Mouse (Mus musculus): ENCODE data around the gene Sh3bp5.

The Sh3bp5 gene

DNA sequence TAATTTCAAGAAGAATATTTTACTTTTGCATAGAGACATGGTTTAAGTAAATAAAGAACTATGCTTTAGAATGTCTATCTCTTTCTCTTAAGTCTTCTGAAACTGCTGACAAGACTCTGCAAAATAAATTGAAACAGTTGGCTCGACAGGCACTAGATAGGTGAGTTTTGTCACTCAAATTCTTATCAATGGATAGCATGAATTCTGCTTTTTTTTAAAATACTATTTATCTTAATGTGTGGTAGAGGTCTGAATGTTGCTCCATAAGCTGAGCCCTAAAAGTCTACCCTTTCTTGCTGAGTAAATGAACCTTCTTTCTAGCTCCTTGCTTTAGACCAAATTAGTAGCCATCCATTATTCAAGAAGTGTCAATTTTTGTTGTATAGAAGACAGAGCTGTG is 90.5 kb downstream of the Sh3bp5 start:
- DNase-seq (ENCODE audit: low read depth, low spot score), result no peak

DNA sequence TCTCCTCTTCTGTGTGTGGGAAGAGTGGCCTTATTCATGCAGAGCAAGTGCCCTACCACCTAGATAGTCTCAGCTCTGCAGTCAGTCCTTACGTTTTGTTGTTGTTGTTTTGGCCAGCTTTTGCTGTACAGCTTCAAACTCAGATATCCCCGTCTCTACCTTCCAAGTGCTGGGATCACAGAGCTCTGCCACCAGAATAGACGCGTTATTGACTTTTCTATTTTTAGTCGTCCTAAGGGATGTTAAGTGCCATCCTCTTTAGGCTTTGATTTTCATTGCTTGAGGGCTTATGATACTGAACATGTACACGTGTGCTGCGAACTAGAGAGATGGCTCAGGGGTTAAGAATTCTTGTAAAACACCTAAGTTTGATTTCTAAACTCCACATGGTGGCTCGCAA is 92.6 kb downstream of the Sh3bp5 start:
- DNase-seq (ENCODE audit: low read depth, low spot score), result no peak

DNA sequence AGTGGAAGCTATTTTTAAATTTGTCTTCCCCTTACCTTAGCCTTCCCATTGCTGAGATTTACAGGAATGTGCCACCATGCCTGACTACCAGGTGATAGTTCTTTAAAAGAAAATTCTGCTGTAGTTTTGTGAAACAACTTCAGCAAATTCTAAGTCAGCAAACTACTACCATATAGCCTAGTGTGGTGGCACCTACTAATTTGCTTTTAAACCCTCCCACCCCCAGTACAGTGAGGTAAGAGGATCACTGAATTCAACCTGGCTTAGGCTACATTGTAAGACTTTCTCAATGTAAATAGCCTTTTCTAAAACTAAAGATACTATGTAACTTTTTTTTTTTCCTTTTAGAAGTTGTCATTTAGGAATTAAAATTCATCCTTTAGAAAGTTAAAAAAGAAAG is 97.9 kb downstream of the Sh3bp5 start:
- no peak for DNase-seq (ENCODE audit: low read depth, low spot score)

DNA sequence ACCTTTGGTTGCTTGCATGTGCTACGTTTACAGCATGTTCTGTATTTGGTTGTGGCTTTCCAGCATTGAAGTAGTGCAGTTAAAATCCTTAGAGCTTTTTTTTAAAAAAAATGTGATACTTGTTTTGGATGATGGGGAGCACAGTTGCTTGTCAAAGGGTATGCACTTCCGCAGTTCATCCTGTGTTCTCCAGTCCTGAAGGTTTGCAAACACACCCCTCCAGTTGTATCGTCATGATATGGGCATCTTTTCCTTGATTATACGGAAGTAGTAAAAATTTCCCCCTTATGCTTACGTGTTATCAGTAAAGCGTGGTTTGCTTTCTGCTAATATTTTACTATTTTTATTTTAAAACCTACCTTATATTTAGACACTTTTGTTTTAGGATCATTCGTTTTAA is 98.5 kb downstream of the Sh3bp5 start:
- no peak for DNase-seq (ENCODE audit: low read depth, low spot score)

DNA sequence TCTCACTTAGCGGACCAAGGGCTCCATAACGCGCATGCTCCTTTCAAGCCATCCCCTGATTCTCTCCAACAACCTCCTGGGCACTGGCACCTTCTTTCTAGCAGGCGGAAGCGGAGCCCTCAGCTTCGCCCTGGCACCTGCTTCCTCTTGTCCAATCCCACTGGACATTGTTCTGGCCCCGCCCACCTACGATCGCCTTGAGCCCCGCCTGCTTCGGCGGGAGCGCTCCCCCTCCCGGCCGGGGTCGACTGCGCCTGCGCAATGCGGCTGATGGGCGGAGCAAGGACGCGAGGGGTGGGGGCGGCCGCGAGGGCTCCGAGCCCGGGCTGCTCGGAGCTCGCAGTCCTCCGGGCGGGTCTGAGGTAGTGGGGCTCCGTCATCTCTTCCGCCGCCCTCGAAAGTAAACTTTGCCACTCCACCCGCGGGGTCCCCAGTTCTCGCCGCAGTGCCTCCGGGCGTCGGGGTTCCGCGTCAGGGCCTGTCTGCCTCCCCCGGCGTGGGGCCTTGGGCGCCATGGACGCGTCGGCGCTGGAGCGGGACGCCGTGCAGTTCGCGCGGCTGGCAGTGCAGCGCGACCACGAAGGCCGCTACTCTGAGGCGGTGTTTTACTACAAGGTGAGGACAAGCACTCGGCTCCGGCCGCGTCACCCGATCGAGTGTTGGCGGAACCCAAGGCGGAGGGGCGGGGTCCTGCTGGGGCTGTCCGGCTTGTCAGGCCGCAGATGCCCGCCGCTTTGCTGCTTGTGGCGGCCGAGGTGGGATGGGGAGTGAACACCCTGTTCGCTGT is 99.3 kb downstream of the Sh3bp5 start, which contains the start of gene Capn7:
Gene Capn7 (plus strand): TSS at position 270 of the 787 bp plus-strand sequence.
- DNase-seq (ENCODE audit: low read depth, low spot score), result peak; percentile 99

DNA sequence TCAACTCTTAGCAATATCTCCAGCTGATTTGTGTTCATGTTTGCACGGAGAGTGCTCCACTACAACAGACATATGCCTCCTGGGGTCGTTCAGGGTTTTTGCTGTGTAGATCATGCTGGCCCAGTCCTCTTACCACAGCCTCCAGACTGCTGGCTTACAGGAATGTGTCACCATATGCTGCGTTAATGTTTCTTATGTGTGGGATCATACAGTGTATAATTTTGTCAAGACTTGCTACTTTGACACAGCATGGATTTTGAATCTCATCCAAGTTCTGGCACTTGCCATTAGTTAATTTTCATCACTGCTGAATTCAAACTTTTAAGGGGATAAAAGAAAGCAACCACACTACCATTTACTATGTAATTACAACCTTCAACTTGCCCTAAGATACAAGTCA is 100.1 kb downstream of the Sh3bp5 start:
- no peak for DNase-seq (ENCODE audit: low read depth, low spot score)

DNA sequence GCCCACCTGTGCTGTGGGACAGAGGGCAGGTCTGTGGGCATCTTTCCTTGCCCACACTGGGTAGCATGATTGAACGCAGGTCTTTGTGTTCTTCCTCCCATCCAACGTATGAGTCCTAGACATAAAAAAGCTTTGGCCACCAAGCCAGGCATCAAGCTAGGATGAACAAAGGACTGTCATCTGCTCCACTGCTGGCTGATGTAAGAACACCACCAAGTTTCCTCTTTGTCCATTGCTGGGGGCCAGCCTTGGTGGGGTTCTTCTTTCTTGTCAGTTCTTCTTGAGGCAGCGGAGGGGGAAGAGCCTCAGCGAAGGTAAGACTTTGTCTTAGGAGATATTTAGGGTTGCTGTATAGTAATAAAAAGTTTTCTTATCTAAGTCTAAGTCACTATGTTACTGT is 104.9 kb downstream of the Sh3bp5 start:
- no peak for DNase-seq (ENCODE audit: low read depth, low spot score)

DNA sequence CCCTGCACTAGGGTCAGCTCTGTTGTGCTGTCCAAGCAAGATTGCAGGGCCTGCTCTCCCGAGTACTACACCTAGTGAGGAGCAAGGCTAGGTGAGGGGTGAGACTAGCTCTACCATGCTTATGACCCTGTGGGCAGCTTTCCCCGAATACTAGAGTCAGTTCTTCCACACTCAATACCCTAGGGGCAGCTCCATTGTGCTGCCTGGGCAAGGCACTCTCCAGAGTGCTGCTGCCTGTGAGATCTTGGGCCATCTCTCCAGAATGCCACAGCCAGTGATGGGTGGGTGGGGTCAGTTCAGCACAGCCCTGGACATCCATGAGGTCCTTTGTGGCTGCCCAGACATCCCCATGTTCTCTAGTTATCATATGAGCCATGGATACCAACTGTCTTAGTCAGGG is 106.1 kb downstream of the Sh3bp5 start:
- no peak for DNase-seq (ENCODE audit: low read depth, low spot score)

DNA sequence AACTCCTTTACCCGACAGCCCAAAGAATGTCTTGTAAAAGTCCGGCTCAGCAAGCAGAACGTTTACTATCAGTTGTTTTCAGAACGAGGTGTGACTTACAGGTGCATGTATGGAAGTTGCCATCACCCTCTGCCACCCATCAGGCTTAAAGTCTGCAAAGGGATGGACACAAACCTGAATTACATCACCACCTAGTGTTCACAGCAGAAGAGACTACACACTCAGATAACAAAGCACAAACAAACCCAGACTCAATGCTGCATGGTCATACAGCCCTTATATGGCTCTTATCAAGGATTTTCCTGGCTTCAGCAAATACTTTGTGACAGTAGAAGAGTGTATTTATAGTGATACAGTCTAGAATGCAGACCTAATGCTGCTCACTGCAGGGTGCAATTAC is 108.2 kb downstream of the Sh3bp5 start:
- no peak for DNase-seq (ENCODE audit: low read depth, low spot score)

DNA sequence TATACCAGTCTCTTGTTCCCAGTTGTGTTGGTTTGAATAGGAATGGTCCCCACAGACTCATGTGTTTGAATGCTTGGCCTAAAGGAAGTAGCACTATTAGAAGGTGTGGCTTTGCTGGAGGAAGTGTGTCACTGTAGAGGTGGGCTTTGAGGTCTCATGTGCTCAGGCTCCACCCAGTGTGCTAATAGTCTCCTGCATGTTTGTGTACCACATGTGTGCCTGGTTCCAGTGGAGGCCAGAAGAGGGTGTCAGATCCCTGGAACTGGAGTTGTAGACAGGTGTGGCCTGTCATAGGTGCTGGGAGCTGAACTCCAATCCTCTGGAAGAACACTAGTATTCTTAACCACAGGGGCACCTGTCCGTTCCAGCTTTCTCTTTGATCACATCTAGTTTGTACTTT is 108.7 kb downstream of the Sh3bp5 start:
- no peak for DNase-seq (ENCODE audit: low read depth, low spot score)

DNA sequence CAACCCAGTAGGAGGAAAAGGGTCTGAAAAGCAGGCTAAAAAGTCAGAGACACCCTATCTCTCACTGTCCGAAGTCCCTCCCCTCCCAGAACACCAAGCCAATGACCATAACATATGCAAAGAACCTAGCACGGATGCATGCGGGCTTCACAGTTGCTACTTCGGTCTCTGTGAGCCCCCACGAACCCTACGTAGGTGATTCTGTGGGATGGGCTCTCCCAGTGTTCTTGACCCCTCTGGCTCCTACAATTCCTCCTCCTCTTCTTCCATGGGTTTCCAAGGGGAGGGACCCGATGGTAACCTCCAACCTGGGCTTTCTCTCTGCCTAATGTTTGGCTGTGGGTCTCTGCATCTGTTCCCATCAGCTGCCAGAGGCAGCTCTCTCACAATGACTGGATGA is 109.1 kb downstream of the Sh3bp5 start:
- DNase-seq (ENCODE audit: low read depth, low spot score), result no peak

DNA sequence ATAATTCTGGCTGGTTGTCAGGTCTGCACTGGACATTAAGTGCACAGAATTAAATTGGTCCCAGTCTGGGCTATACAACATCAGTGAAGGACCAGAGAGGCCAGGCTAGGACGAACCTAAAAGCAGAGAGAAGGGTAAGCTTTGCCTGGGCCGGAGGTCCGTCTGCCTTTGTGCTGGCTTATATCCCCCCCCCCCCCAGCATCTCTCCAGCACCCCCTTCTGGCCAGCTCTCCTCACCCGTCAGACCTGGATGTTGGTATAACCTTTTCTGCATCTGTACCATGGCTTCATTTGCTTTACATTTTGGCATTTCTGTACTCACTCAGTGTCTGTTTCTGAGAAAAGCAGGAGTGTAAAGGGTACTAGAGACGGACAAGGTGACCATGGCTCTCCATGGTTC is 110.3 kb downstream of the Sh3bp5 start:
- DNase-seq (ENCODE audit: low read depth, low spot score), result no peak

DNA sequence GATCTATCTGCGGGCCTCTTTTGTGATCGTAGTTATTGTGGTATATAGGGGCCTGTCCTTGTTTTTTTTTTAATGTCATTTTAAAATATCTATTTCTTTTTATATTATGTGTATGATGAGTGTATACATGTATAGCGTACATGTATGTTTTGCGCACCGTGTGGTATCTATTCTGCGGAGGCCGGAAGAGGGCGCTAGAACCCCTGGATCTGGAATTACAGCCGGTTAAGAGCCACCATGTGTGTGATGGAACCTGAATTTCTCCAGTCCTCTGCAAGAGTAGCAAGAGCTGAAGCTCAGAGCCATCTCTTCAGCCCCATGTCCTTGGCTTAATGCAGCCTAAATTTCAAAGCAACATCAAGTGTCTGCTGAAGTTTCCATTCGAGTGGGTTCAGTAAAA is 111.0 kb downstream of the Sh3bp5 start:
- DNase-seq (ENCODE audit: low read depth, low spot score), result no peak

DNA sequence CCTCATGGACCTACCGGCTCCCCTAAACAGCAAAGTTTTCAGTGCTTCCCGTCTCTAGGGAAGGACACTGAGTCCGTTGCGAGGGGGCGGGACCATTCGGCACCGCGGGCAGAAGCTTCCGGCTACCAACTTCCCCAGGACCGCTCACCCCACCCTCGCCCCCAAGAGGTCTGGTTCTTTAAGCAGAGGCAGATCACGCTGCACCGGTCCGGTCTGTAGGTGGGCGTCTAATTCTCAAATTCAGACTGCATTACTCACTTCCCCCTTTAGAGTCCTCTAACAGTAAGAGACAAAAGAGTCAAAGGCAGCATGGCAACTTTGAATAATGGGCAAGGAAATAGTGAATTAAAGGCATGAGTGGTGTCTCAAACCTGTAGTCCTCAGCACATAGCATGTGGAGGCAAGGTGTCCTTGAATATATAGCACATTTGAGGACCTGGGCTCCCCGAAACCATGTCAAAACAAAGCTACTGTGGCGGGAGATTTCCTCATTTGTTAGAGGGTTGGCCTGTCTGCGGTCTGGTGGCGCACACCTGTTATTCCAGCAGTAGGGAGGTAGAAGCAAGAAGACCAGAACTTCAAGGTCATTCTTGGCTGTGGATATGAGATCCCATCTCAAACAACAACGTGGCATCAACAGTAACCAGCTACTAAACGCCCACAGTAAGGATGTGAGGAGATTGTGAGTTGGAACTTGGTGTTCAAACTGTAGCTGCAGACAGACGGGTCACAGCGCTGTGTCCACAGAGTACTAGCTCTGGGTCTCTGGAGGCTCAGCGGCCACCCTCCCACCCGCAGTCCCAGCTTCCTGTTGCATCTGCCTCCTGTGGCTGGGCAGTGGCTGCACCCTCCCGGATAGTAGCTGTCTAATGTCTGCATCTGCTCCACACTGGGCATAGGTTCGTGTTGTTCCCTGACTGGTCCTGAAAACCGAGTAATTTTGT is 111.8 kb downstream of the Sh3bp5 start, which contains the start of gene Dnah1:
Gene Dnah1 (minus strand): TSS at position 48 of the 944 bp plus-strand sequence.
- no peak for DNase-seq (ENCODE audit: low read depth, low spot score)

DNA sequence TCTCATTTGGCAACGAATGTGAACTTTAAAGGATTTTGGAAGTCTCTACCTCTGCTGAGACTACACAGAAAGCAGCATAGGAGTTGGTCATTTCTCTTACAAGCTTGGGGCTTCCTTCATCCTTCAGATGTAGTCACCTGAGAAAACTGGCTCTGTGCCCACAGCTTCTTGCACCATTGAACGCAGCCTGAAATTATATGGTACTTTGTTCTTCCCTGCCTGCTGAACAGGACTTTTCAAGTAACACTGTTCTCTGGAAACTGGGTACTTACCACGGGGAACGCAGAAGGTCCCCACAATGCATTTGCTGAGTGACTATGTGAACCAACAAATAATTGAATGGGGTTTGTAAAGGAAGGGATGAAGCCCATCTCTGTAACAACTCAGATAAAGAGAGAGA is 112.7 kb downstream of the Sh3bp5 start:
- DNase-seq (ENCODE audit: low read depth, low spot score), result no peak

DNA sequence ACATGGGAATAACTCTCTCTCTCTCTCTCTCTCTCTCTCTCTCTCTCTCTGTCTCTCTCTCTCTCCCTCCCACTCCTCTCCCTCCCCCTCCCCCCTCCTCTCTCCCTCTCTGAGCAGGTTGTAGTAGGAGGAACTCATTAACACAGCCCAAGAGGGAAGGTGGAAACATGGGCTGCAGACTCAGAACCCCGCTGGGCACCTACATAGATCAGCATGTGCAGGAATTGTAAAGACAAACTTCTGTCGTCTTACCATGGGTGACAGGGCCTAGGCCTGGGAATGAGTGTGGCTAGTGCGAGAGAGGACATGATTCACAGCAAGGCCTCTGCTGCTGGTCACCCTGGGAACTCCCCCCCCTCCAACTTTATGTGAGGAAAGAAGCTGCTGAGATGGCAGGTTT is 113.7 kb downstream of the Sh3bp5 start:
- DNase-seq (ENCODE audit: low read depth, low spot score), result no peak

DNA sequence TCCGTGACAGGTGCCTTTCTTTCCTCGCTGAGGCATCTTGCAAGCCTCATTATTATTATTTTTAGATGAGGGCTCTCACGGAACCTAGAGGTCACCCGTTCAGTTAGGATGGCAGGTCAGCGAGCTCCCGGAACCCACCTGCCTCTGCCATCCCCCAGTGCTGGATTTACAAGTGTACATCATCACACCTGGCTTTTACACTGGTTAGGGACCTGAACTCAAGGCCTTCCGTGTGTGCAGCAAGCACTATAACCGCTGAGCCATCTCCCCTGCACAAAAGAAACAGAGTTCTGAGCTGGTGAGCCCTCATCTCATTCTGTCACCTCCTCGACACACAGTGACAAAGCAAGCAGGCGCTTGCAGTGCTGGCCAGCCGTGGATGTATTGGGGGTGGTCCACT is 114.7 kb downstream of the Sh3bp5 start:
- no peak for DNase-seq (ENCODE audit: low read depth, low spot score)

DNA sequence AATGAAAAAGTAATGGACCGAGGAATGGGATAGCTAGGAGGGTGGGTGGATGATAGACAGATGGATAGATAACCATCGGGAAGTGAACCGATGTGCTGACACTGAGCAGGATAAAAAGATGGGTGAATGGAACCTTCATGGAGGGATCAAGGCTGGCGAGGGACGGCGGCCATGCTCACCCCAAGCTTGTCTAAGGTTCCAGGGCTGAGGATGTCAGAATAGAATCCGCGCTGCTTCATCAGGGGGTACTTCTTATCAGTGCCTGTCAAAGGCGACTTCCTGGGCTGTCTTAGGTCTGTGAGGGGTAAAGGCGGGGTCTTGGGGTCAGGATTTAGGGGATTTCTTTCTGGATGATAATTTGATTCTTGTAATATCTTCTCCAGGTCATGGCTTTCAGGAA is 116.3 kb downstream of the Sh3bp5 start:
- no peak for DNase-seq (ENCODE audit: low read depth, low spot score)

DNA sequence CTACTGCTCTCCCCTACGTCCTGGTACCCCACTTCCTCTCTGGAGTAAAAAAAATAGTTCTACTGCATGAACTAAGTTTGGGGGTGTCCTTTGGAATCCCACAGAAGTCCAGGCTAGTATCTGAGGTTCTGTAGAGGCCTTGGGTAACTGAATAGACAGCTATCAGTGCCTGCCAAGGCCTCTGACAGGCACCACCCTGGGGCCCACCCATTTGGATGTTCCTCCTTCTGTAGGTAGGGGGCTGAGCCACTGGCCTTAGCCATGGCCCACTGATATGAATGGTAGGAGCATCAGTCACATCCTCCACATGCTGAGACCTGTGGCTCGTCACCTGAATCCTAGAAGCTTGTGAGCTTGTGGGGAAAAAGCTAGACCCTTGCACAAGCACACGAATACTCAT is 118.1 kb downstream of the Sh3bp5 start:
- no peak for DNase-seq (ENCODE audit: low read depth, low spot score)

DNA sequence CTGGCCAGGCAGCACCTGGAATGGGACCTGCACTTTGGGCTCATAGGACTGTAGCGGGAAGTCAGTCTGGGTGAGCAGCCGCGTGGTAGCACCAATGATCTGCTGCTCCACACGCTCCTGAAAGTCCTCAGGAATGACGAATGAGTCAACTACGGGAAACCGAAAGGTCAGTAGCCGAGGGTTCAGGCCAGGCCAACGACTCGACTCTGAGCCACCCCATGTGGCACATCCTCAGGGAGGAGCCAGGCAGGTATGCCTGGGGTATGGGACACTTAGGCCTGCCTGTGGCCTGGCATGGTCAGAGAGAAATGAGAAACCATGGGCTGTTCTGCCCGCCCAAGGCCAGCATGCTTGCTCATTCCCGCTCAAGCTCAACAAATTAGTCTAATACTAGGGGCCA is 119.3 kb downstream of the Sh3bp5 start:
- DNase-seq (ENCODE audit: low read depth, low spot score), result no peak

DNA sequence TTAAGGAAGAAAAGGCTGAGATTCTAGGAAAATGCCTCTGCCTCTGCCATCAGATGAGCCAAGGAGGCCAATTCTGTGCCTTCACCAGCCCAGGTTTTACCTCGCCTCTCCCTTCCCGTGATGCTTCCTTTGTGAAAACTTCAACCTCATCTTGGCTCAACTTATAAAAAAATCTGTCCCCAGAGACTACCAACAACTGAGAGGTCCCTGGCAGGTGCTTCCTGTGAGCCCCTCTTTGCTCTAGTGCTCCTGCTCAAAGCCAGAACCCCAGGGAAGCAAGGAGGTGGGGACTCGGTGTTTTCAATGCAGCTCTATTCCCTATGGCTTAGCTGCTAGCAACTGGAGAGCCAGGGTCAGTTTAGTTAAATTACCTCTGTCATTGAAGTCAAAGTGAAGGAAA is 122.7 kb downstream of the Sh3bp5 start:
- no peak for DNase-seq (ENCODE audit: low read depth, low spot score)

All from retina, postnatal 7 days (tissue).